ENCODE assay signal across 27 mouse cellular contexts in genomic region chr5:92511256-92511655, GRCm38 (mm10). TPM values are rescaled to one million over a fixed set of nuclear protein-coding genes. Genes with fewer than 3 reads are reported as not detected.
DNase-seq lines count a peak whose midpoint lies in the region.
"Had no signal": no experiment of that assay in that cellular context is flagged by ENCODE, and none has a peak within 500 bp of the region (broad histone marks: within the 10 kb centered on the region; RNA-seq: fewer than 3 reads in every experiment).

No protein-coding gene starts in this region.

- DNase-seq in heart, adult 11 months: peak; percentile 94
- DNase-seq in heart, embryonic 10.5 days (ENCODE audit: low spot score): no peak
- peak; percentile 88 for DNase-seq in 416B (ENCODE audit: low read depth)
- peak; percentile 37 for DNase-seq in MEL-GATA-1-ER (ENCODE audit: extremely low read depth, low read depth)
- no peak for DNase-seq in urinary bladder, postnatal 4 days (ENCODE audit: low spot score in 2 of 2)
- DNase-seq in adrenal gland, postnatal 25 days: no peak
- no peak for DNase-seq in forebrain, embryonic 10.5 days (ENCODE audit: extremely low spot score, low spot score)
- DNase-seq: adrenal gland, adult 2 months; cerebellum, adult 11 months; cerebellum, postnatal 36 days; heart, postnatal 10 days; kidney, postnatal 4 days; liver, embryonic 13.5 days; lung, postnatal 10 days; thymus, postnatal 4 days had no signal

- H3K4me3 ChIP-seq in heart, embryonic 10.5 days: no peak overlapping the region
- H3K4me3 ChIP-seq in megakaryocyte, embryonic 14.5 days (replicated peaks): peak overlapping the region; percentile 23
- no peak overlapping the region for H3K4me3 ChIP-seq in forebrain, embryonic 10.5 days
- H3K4me3 ChIP-seq: embryonic facial prominence, embryonic 10.5 days; forebrain, embryonic 15.5 days; hindbrain, embryonic 12.5 days; intestine, embryonic 15.5 days; liver, embryonic 13.5 days; midbrain, embryonic 12.5 days; myocyte had no signal

- no peaks in the 10 kb centered on the region for H3K27me3 ChIP-seq in heart, embryonic 10.5 days (ENCODE audit: insufficient read depth, poor library complexity, severe bottlenecking)
- H3K27me3 ChIP-seq in megakaryocyte, embryonic 14.5 days (replicated peaks): no peaks in the 10 kb centered on the region
- H3K27me3 ChIP-seq in forebrain, embryonic 10.5 days (ENCODE audit: poor library complexity, severe bottlenecking): no peaks in the 10 kb centered on the region
- H3K27me3 ChIP-seq: forebrain, embryonic 15.5 days; hindbrain, embryonic 12.5 days; intestine, embryonic 15.5 days; liver, embryonic 13.5 days; midbrain, embryonic 12.5 days had no signal

- no peaks in the 10 kb centered on the region for H3K36me3 ChIP-seq in heart, embryonic 10.5 days
- no peaks in the 10 kb centered on the region for H3K36me3 ChIP-seq in megakaryocyte, embryonic 14.5 days (replicated peaks; ENCODE audit: low read length)
- no peaks in the 10 kb centered on the region for H3K36me3 ChIP-seq in forebrain, embryonic 10.5 days (replicated peaks)
- H3K36me3 ChIP-seq: embryonic facial prominence, embryonic 10.5 days; forebrain, embryonic 15.5 days; hindbrain, embryonic 12.5 days; intestine, embryonic 15.5 days; liver, embryonic 13.5 days; midbrain, embryonic 12.5 days had no signal

- H3K4me1 ChIP-seq in heart, embryonic 10.5 days: peaks cover 3% of the 10 kb centered on the region
- peaks cover 23% of the 10 kb centered on the region for H3K4me1 ChIP-seq in megakaryocyte, embryonic 14.5 days
- H3K4me1 ChIP-seq in forebrain, embryonic 10.5 days: peaks cover 3% of the 10 kb centered on the region

- no peaks in the 10 kb centered on the region for H3K9me3 ChIP-seq in heart, embryonic 10.5 days
- H3K9me3 ChIP-seq in megakaryocyte, embryonic 14.5 days: peaks cover 8% of the 10 kb centered on the region
- no peaks in the 10 kb centered on the region; the same call in 1 of the 2 replicates for H3K9me3 ChIP-seq in forebrain, embryonic 10.5 days
- H3K9me3 ChIP-seq: embryonic facial prominence, embryonic 10.5 days; forebrain, embryonic 15.5 days; hindbrain, embryonic 12.5 days; intestine, embryonic 15.5 days; liver, embryonic 13.5 days; midbrain, embryonic 12.5 days had no signal

- H3K27ac ChIP-seq in heart, embryonic 10.5 days: no peak overlapping the region
- H3K27ac ChIP-seq in forebrain, embryonic 10.5 days: no peak overlapping the region
- H3K27ac ChIP-seq: embryonic facial prominence, embryonic 10.5 days; forebrain, embryonic 15.5 days; hindbrain, embryonic 12.5 days; intestine, embryonic 15.5 days; liver, embryonic 13.5 days; midbrain, embryonic 12.5 days had no signal

RNA-seq across cellular contexts. Expression of gene Scarb2, which starts 4.6 kb away (rescaled TPM):
- 8.3 and 12.1 TPM in 2 replicates for polyA plus RNA-seq in heart, embryonic 10.5 days (2016; fragmentation: Nextera tagmentation; extraction: Ambion mirVana)
- 4.8 and 6.0 TPM in 2 replicates for polyA plus RNA-seq in megakaryocyte, embryonic 14.5 days (2012; ENCODE audit: insufficient read depth, low replicate concordance)
- total RNA-seq in adrenal gland, postnatal 25 days (2021): 62.2 and 65.1 TPM in 2 replicates
- polyA plus RNA-seq in forebrain, embryonic 10.5 days (2016; fragmentation: Nextera tagmentation; extraction: Ambion mirVana): 7.8 and 9.7 TPM in 2 replicates

RNA-seq across cellular contexts. Expression of gene Fam47e, which starts 43.6 kb away (rescaled TPM):
- not detected in 2 replicates for polyA plus RNA-seq in heart, embryonic 10.5 days (2016; fragmentation: Nextera tagmentation; extraction: Ambion mirVana)
- not detected in 2 replicates for polyA plus RNA-seq in megakaryocyte, embryonic 14.5 days (2012; ENCODE audit: insufficient read depth, low replicate concordance)
- total RNA-seq in adrenal gland, postnatal 25 days (2021): not detected in 2 replicates
- polyA plus RNA-seq in forebrain, embryonic 10.5 days (2016; fragmentation: Nextera tagmentation; extraction: Ambion mirVana): not detected in 2 replicates
- total RNA-seq: adrenal gland, adult 2 months; ES-E14; heart, adult 8-10 months; heart, postnatal 10 days had no signal
- polyA plus RNA-seq: adrenal gland, adult 2 months; embryonic facial prominence, embryonic 10.5 days; hindbrain, embryonic 12.5 days; intestine, embryonic 15.5 days; kidney, embryonic 14.5 days; limb, embryonic 11.5 days; midbrain, embryonic 12.5 days; myocyte; testis, adult 2 months had no signal

Comparison
In these comparisons a context has a peak if more than half of its experiments do, and no peak if none do; other contexts are left out.
1. DNase-seq: peak in heart, adult 11 months (single experiment), 416B (single experiment) and MEL-GATA-1-ER (single experiment); none in heart, embryonic 10.5 days (single experiment), urinary bladder, postnatal 4 days (0 of 2), adrenal gland, postnatal 25 days (single experiment) and forebrain, embryonic 10.5 days (single experiment).